Mouse (Mus musculus) left cerebral cortex, adult 8-10 months (tissue): ENCODE measurements at regions not wholly inside any gene's neighbourhood (a gene's known extent, or its start where the extent isn't known, plus 50 kb on each side); places are given as distances from the start of the nearest gene placed in this dataset.
"Not testable (repeated sequence)": the region's sequence is repeated elsewhere in the genome, so short reads cannot be mapped to it uniquely, and the experiment has no call there.

Experiments used
- DNase-seq, 2 experiments: peaks; one replicate each; pipeline ENCODE4 v3.0.0; 2022; ENCODE audit warnings: low spot score in 2 of 2

DNA sequence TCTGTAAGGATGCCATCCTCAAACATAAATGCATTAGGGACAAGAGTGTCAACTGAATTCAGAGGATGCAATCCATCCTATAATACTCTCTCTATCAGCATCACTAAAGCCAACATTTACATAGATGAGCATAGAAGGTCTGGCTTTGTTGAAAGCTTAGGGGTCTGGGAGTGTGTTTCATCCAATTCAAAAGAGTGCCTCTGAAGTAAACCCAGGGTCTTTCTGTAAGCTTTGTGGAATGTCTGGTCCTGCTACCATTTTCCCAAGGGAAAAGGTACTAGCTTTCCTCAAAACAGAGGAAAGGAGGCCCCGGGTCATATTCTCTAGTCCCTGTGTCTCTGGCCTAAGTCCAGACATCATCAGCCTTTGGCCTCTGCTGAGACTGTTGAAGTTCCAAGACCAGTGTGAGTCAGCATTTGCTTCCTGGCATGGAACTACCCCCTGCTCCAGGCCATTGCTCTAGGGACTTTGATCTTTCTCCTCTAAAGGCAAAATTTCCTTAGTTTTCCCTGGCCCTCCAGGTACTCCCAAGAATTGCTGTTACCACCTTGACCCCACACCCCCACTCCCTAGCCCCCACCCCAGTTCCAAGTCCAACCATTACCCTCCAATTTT is 280.0 kb upstream of the Jarid2 start:
- no peak for DNase-seq

DNA sequence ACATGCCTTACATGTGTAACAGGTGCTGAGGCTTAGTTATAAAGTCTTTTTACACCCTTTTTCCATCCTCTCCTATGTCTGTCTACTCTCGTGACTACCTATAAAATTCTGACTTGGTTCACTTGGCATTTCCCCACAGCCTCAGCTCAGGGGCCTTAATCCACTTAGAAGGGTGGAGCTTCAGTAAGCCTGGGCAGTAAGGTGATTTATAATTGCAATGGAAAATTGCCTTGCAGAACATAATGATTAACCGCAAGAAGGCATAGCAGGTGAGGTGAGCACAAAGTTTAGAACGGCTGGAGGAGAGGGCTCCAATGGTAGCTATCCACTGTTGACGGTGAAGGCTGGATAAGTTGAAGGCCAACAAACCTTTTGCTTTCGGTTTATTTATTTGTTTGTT is 278.1 kb upstream of the Jarid2 start:
- DNase-seq: no peak

- no peak for DNase-seq
Observed at GRCm38 (mm10) chr13:44453131-44453530, 276.1 kb upstream of the Jarid2 start.

- DNase-seq: no peak
Observed at GRCm38 (mm10) chr13:44454136-44454535, 275.1 kb upstream of the Jarid2 start.

- no peak for DNase-seq
Observed at GRCm38 (mm10) chr13:44455193-44455592, 274.1 kb upstream of the Jarid2 start.

DNA sequence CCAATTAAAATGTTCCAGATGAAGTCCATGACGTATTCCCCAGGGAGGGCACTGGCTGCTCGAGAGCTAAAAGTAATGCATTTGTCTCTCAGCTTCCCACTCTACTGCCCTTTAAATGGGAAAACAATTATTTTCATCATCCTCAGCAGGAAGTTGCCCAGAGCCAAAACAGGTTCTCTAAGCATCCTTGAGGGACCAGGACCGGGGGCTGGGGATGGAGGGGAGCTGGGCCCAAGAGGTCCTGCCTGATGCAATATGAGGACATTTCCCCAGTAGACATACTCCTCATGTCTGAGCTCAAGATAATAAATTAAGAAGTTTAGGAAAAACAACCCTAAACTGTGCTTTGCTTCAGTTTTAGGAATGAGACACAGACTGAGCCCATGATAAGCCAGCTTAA is 270.5 kb upstream of the Jarid2 start:
- DNase-seq: no peak

- DNase-seq: no peak
Observed at GRCm38 (mm10) chr13:44459148-44459547, 270.1 kb upstream of the Jarid2 start.

DNA sequence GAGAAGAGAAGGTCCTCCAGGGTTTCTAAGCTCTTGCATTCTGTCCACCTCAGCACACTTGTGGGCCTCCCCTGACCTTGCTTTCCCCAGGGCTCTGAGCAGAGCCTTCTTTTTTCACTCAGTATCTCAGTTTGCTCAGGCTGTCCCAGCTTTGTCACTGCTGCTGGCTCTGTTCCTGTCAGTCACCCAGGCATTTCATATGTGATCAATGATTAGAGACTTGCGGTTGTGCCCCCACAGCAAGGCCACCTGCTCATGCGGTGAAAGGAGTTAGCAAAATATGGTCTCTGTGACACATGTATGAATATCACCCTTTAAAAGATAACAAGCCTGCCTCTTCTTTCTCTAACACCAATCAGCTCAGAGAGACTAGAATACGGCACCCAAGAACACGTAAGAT is 265.6 kb upstream of the Jarid2 start:
- no peak for DNase-seq

GRCm38 (mm10) chr13:44465567-44465966 is 263.7 kb upstream of the Jarid2 start:
- no peak for DNase-seq

GRCm38 (mm10) chr13:44468963-44469674 is 260.2 kb upstream of the Jarid2 start:
- DNase-seq: no peak

- no peak for DNase-seq
Observed at GRCm38 (mm10) chr13:44469675-44470074, 259.6 kb upstream of the Jarid2 start.

DNA sequence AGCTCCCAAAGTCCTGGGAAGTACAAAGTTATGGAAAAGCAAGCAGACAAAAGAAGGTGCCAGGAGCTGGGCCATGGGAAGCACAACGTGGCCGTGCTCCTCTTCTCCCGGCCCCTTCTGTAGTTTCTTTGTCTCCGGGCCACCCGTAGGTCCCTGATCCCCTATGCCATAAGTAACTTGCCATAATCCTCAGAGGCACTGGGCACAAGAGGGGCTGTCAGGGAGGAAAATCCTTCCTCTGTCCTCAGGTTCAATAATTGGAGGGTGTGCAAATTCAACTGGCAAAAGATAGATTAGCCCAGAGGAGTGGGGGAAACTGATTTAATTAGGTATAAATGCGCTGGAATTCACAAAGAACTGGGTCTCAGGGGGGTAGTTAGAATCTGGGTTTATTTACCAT is 256.1 kb upstream of the Jarid2 start:
- no peak for DNase-seq

DNA sequence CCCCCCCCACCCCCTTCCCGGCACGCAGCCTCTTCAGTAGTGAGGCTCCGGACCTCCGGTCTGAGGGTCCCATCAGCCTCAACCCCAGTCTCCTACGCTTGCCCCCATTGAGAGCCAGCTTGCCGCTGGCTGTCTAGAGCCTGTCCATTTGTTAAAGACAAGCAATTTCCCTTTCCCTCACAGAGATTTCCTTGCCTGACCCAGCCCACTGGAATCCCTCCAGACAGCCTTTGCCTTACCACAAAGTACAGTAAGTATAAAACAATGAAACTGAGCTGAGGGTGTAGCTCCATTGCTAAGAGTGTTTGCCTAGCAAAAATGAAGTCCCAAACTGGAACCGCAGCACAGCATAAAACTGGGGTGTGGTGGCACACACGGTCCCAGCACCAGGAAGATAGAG is 252.4 kb upstream of the Jarid2 start:
- DNase-seq: no peak

GRCm38 (mm10) chr13:44480128-44480527 is 249.1 kb upstream of the Jarid2 start:
- no peak for DNase-seq

DNA sequence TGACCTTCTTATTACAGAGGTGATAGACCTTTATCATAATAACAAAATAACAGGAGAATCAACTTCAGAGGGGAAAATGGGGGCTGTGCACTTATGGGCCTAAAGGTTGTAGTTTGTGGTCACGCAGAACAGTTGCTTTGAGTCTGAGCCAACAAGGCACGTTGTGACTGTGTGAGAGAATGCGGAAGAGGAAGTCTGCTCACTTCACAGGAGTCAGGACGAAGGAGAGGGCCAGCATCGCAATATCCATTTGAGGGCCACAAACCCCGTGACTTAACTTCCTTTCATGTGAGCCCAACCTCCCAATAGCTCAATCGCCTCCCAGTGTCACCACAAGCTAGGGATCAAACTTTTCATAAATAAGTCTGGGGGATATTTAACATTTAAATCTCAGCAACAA is 246.6 kb upstream of the Jarid2 start:
- DNase-seq: no peak

DNA sequence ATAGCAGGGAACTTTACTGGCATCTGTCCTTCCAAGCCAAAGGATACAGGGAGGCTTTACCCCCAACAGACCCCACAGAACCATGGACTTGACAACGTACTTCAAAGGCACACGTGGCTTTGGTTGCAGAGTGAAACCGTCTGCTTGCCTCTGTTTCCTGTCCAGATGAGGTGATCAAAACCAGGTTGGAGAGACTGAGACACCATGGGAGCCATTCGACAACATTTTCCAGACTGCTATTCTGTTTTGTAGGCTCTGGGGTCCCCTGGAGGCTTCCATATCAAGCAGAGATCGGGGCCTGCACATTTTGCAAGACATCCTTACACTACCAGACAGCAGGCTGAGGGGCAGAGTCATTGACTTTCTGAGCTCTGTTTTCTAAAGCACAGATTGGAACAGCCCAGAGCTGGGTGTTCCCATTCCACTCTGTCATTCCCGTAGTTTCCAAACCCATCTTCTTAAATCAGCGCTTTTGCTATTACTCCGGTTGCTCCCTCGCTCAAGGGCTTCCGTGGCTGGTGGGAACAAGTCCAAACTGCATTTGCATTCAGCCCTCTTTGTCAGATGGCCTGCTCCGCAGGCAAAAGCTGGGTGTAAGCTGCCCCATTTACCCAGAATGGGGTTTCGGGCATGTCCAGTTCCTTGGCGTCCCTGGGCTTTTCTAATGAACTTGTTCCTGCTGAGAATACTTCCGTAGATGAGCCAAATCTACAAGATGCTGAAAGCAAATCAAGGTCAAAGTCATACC is 244.5 kb upstream of the Jarid2 start:
- DNase-seq: peak in 1 of 2 experiments; percentile 7

- no peak for DNase-seq
Observed at GRCm38 (mm10) chr13:44490935-44491465, 238.3 kb upstream of the Jarid2 start.

DNA sequence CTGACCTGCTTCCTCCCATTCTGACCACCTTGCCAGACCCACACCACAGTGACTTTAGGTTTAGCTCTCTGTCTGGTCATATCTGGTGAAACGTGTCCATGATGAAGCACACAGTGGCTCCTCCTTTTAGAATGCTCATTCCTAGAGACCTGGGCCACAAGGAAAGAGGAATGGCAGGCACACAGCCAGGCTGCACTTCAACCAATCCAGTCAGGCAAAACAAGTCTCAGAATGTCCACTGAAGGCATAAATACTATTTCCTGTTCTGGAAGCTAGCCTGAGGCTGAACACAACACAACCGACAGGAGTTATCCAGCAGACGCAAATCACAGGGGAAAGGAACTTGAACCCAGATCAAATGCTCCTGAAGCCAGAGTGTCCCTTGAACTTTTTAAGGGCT is 235.4 kb upstream of the Jarid2 start:
- no peak for DNase-seq

GRCm38 (mm10) chr13:44495450-44495849 is 233.8 kb upstream of the Jarid2 start:
- no peak for DNase-seq

- DNase-seq: no peak
Observed at GRCm38 (mm10) chr13:44496596-44496995, 232.7 kb upstream of the Jarid2 start.

DNA sequence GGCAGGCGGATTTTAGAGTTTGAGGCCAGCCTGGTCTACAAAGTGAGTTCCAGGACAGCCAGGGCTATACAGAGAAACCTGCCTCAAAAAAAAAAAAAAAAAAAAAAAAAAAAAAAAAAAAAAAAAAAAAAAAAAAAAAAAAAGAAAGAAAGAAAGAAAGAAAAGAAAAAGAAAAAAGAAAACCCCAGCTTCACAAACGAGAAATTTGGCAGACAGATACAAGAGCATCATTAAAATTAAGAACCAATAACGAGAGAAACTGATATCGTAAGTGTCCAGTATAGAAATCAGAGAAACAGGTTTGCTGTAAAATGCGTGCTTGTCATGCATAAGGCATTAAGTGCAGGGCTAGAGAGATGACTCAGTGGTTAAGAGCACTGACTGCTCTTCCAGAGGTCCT is 228.4 kb upstream of the Jarid2 start:
- DNase-seq: not testable (repeated sequence)

- no peak for DNase-seq
Observed at GRCm38 (mm10) chr13:44501777-44502321, 227.4 kb upstream of the Jarid2 start.
